12 mouse cellular contexts compared by ENCODE assay signal in genomic region chr9:115355972-115356371, GRCm38 (mm10). TPM values are rescaled to one million over a fixed set of nuclear protein-coding genes. Genes with fewer than 3 reads are reported as not detected.
DNase-seq lines count a peak whose midpoint lies in the region; ATAC-seq and TF ChIP-seq lines count a peak whose summit lies in the region.
"Had no signal": no experiment of that assay in that cellular context is flagged by ENCODE, and none has a peak within 500 bp of the region (broad histone marks: within the 10 kb centered on the region; RNA-seq: fewer than 3 reads in every experiment).

No protein-coding gene starts in this region.

- H3K27me3 ChIP-seq in kidney, embryonic 16.5 days (ENCODE audit: insufficient read depth, low read length), result no peaks in the 10 kb centered on the region
- no peaks in the 10 kb centered on the region for H3K27me3 ChIP-seq in kidney, adult 2 months (replicated peaks; ENCODE audit: control insufficient read depth, insufficient read depth, low read length)

- ATAC-seq in kidney, embryonic 16.5 days (ENCODE audit: low FRiP score, low TSS enrichment), result peak; percentile 78; the same call in 1 of the 2 replicates

- intact Hi-C loops in left cerebral cortex, postnatal 4 days (cut with DNase I), result no loop called here

- no peaks in the 10 kb centered on the region for H3K9me3 ChIP-seq in kidney, embryonic 16.5 days (ENCODE audit: low read length)
- H3K9me3 ChIP-seq: forebrain, embryonic 10.5 days had no signal

- no peak overlapping the region for H3K4me2 ChIP-seq in kidney, embryonic 16.5 days (replicated peaks; ENCODE audit: low read depth, low read length)

- H3K36me3 ChIP-seq in kidney, embryonic 16.5 days (ENCODE audit: insufficient read depth, low read length), result no peaks in the 10 kb centered on the region
- H3K36me3 ChIP-seq in kidney, adult 2 months (ENCODE audit: control insufficient read depth, insufficient read depth, low read length), result no peaks in the 10 kb centered on the region
- H3K36me3 ChIP-seq: forebrain, embryonic 10.5 days had no signal

- H3K27ac ChIP-seq in kidney, embryonic 16.5 days (ENCODE audit: low read length), result no peak overlapping the region
- H3K27ac ChIP-seq in kidney, adult 2 months (ENCODE audit: insufficient read depth, low read depth, low read length), result no peak overlapping the region

- no peak for TF ChIP-seq POLR2A in kidney, adult 2 months (IDR thresholded peaks at IDR 0.05; ENCODE audit: low read depth, low read length)

- TF ChIP-seq CTCF in kidney, adult 2 months (conservative IDR thresholded peaks at IDR 0.05; ENCODE audit: insufficient read depth, insufficient read length, low read depth, low read length), result no peak

- peaks cover 16% of the 10 kb centered on the region for H3K4me1 ChIP-seq in kidney, embryonic 16.5 days (ENCODE audit: insufficient read depth, low read length)
- H3K4me1 ChIP-seq in kidney, adult 2 months (ENCODE audit: control insufficient read depth, insufficient read depth, low read length), result no peaks in the 10 kb centered on the region

- no peak for DNase-seq in kidney, adult 2 months
- peak; percentile 41 for DNase-seq in urinary bladder, postnatal 14 days (ENCODE audit: low spot score)
- DNase-seq in urinary bladder, postnatal 4 days (ENCODE audit: low spot score in 2 of 2), result no peak
- DNase-seq in large intestine, adult 2 months (ENCODE audit: low read depth, low spot score), result peak; percentile 65
- DNase-seq in left cerebral cortex, postnatal 4 days, result no peak
- no peak for DNase-seq in right cerebral cortex, adult 2 months (ENCODE audit: low spot score in 2 of 2)
- DNase-seq in cerebellum, adult 18-20 months, result no peak
- DNase-seq: adrenal gland, adult 8-10 months; heart, postnatal 14 days; kidney, postnatal 36 days had no signal

- H3K9ac ChIP-seq in kidney, embryonic 16.5 days (replicated peaks; ENCODE audit: low read length), result no peak overlapping the region

- WGBS in kidney, embryonic 16.5 days, result 3% methylated on average over 5 of the region's 5 CpGs
- WGBS in kidney, adult 2 months, result 50% methylated on average over 5 of the region's 5 CpGs
- 12% methylated on average over 5 of the region's 5 CpGs for WGBS in large intestine, adult 2 months

- no peak overlapping the region for H3K4me3 ChIP-seq in kidney, embryonic 16.5 days (ENCODE audit: low read length)
- no peak overlapping the region for H3K4me3 ChIP-seq in kidney, adult 2 months (ENCODE audit: insufficient read depth, low read depth, low read length)
- H3K4me3 ChIP-seq: forebrain, embryonic 10.5 days had no signal

RNA-seq across cellular contexts. Expression of gene Stt3b, which starts 45.8 kb away (rescaled TPM):
- 102 and 107 TPM in 2 replicates for polyA plus RNA-seq in kidney, embryonic 16.5 days (2015; fragmentation: Nextera tagmentation; extraction: Ambion mirVana)
- polyA plus RNA-seq in kidney, adult 2 months (2012; rRNA removed), result 45.9 and 48.9 TPM in 2 replicates
- polyA plus RNA-seq in large intestine, adult 2 months (2012; rRNA removed), result 60.6 and 79.4 TPM in 2 replicates
- 100 to 1,000 TPM; 110 to 112 TPM for total RNA-seq in left cerebral cortex, postnatal 4 days (2021)

Comparison
In these comparisons a context has a peak if more than half of its experiments do, and no peak if none do; other contexts are left out.
1. DNase-seq: peak in urinary bladder, postnatal 14 days (single experiment) and large intestine, adult 2 months (single experiment); none in kidney, adult 2 months (single experiment), urinary bladder, postnatal 4 days (0 of 2), left cerebral cortex, postnatal 4 days (single experiment), right cerebral cortex, adult 2 months (0 of 2) and cerebellum, adult 18-20 months (0 of 2).